Mouse (Mus musculus): ENCODE measurements around the gene Znrf2.

GRCm38 (mm10) chr6:54786766-54787165, 29.9 kb upstream of the Znrf2 start:
- TF ChIP-seq GATA1 (IDR thresholded peaks at IDR 0.05; ENCODE audit: low read length) (no peak), TAL1 (IDR thresholded peaks at IDR 0.05; ENCODE audit: low read length) (no peak)
